Mouse (Mus musculus): ENCODE results near the gene Spire2.

GRCm38 (mm10) chr8:123382516-123382915 lies 50.0 kb downstream of the Spire2 start:
- TF ChIP-seq EP300 (IDR thresholded peaks at IDR 0.05; ENCODE audit: low read depth) (no peak), CTCF (IDR thresholded peaks at IDR 0.05; ENCODE audit: low read depth) (no peak)

All from liver, postnatal 0 days (tissue).